Mouse (Mus musculus) heart, adult 2 months (tissue): ENCODE data around the gene Fam71e1. TPM values are rescaled to one million over a fixed set of nuclear protein-coding genes. Genes with fewer than 3 reads are reported as not detected.
A peak's percentile ranks its signal among the peaks of the same experiment; 100 is the strongest.

ENCODE experiments used
- DNase-seq, 2 experiments: peaks; one replicate each; pipeline ENCODE4 v3.0.0; 2021
- H3K27ac ChIP-seq: fragments of 200-600 bp; 2 replicates; pipeline ENCODE4 v1.8.1; 2022
- H3K27me3 ChIP-seq: fragments of 200-500 bp; 2 replicates; pipeline ENCODE4 v1.6.1; 2012; ENCODE audit warnings: mild to moderate bottlenecking, low read length, inconsistent platforms, mixed read lengths; ENCODE audit not compliant: control insufficient read depth, insufficient read depth
- H3K36me3 ChIP-seq: fragments of 200-500 bp; 2 replicates; pipeline ENCODE4 v1.6.1; 2012; ENCODE audit warnings: low read length, inconsistent platforms; ENCODE audit not compliant: control insufficient read depth, insufficient read depth
- H3K4me1 ChIP-seq: fragments of 200-500 bp; 2 replicates; pipeline ENCODE4 v1.6.1; 2011; ENCODE audit warnings: low read length; ENCODE audit not compliant: control insufficient read depth, insufficient read depth
- H3K4me3 ChIP-seq: fragments of 200-600 bp; 2 replicates; pipeline ENCODE4 v1.8.1; 2022
- H3K79me2 ChIP-seq: fragments of 200-500 bp; replicated peaks from 2 replicates; pipeline ENCODE4 v1.6.1; 2012; ENCODE audit warnings: mild to moderate bottlenecking, inconsistent platforms, low read length, moderate library complexity, mixed read lengths; ENCODE audit not compliant: control insufficient read depth, insufficient read depth
- H3K9ac ChIP-seq: fragments of 200-500 bp; 2 replicates; pipeline ENCODE4 v1.6.1; 2012; ENCODE audit warnings: low read depth, mild to moderate bottlenecking, control low read depth, inconsistent platforms, low read length, mixed read lengths
- CTCF ChIP-seq: fragments of 200-600 bp; IDR thresholded peaks from 2 replicates; pipeline ENCODE4 v1.8.1; 2022; ENCODE audit warnings: antibody characterized with exemption, mild to moderate bottlenecking, moderate library complexity
- EP300 ChIP-seq: fragments of 200-500 bp; IDR thresholded peaks from 2 replicates; pipeline ENCODE4 v1.6.1; 2011; ENCODE audit warnings: low read depth, low read length, control low read depth; ENCODE audit not compliant: insufficient read depth
- POLR2A ChIP-seq: fragments of 200-500 bp; IDR thresholded peaks from 2 replicates; pipeline ENCODE4 v1.6.1; 2011; ENCODE audit warnings: mild to moderate bottlenecking, low read depth, low read length, control low read depth; ENCODE audit not compliant: insufficient read depth
- WGBS: fragments of 180-500 bp; shearing (Covaris S2); methylation state at CpG from one replicate; pipeline ENCODE4 v1.1.7; 2018; 5-methylcytosine and 5-hydroxymethylcytosine counted together
- intact Hi-C: fragments of 180-260 bp; cut with DNase I; formaldehyde crosslinking; loops from one replicate; pipeline ENCODE4 v1.15.1; 2025
- polyA plus RNA-seq: library from polyadenylated mRNA; depleted of rRNA; stranded (reverse); fragments of >200 nt; gene quantifications from 2 replicates; pipeline ENCODE4 v1.2.3, GENCODE M21; 2012
- total RNA-seq, 2 experiments: library from RNA; stranded (reverse); gene quantifications; 2 replicates each; pipeline ENCODE4 v1.2.3; 2021

Fam71e1 gene
- total and polyA plus RNA-seq, 3 experiments = 2.6 to 6.4 (median 3.3) TPM

DNA sequence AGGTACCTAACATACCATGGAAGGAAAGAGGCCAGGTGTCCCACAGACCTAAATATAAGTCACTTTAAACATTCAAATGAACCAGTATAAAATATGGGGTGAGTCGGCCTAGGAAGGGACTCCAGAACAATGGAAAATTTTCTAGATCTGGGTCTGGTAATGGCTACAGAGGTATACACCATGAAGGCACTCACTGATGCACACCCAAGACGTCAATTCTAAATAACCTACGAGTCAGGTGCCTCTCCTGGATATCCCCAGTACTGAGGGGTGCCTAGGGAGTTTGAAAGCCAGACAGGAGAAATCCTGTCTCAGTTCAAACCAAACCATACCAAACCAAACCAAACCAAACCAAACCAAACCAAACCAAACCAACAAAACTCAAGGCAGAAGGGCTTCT lies 34.1 kb downstream of the Fam71e1 start:
- H3K4me3 ChIP-seq = no peak overlapping the region

GRCm38 (mm10) chr7:44531207-44531606 lies 34.8 kb downstream of the Fam71e1 start:
- 26% methylated on average over 5 of the region's 5 CpGs for WGBS
- H3K4me3 ChIP-seq = no peak overlapping the region
- H3K79me2 ChIP-seq = no peaks in the 10 kb centered on the region

More for the DNA sequence above, 34.1 kb downstream of the Fam71e1 start:
- H3K4me1 ChIP-seq = peaks cover under 1% of the 10 kb centered on the region
- no peaks in the 10 kb centered on the region for H3K36me3 ChIP-seq
- H3K27me3 ChIP-seq = no peaks in the 10 kb centered on the region
- DNase-seq = no peak
- no peaks in the 10 kb centered on the region for H3K79me2 ChIP-seq
- intact Hi-C loops = no loop called here
- 79% methylated on average over 3 of the region's 3 CpGs for WGBS
- TF ChIP-seq CTCF = no peak
- no peak for TF ChIP-seq EP300
- no peak for TF ChIP-seq POLR2A
- H3K27ac ChIP-seq = no peak overlapping the region
- H3K9ac ChIP-seq = no peak overlapping the region

DNA sequence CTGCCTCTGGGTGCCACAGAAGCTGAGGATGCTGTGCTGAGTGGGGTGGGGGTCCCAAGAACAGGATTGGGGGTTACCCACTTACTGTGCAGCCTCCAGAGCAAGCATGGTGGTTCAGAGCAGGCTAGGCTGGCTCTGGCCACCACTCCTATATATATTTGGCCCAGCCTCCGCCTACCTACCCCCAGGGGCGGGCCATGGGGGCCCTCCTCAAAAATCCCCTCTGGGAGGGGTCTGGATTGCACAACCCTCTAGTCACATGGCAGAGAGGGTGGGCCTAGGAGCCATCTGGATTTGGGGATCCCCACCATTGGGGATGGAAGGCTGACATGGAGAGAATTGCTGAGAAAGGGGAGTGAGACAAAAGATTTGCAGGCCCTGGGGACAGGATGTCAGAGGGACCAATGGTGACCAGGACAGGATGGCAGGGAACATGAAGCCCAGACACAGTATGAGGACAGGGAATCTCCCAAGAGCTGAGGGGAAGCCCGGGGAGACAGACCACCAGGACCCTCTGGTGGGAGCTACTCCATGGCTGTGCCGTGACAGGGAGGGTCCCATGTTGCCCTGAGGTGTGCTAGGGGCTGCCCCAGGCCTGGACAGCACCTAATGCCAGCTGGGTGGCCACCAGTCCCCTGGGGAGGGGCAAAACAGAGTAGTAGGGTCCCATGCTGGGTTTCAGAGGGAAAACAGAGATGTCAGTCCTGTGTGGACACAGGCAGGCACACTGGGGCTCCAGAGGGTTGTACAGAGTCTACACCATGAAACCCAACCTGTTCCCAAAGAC lies 35.8 kb downstream of the Fam71e1 start, which contains the start of gene Spib:
Gene Spib (minus strand): TSS at position 126 of the 787 bp plus-strand sequence.
- no peak within 1 kb of the TSS for H3K27ac ChIP-seq
- no peaks in the 10 kb centered on the region for H3K36me3 ChIP-seq
- no peaks in the 10 kb centered on the region for H3K79me2 ChIP-seq
- H3K4me1 ChIP-seq = no peaks in the 10 kb centered on the region
- intact Hi-C loops = no loop called here
- TF ChIP-seq EP300 (no peak), CTCF (no peak), POLR2A (no peak)
- no peak for DNase-seq
- H3K27me3 ChIP-seq = no peaks in the 10 kb centered on the region
- 77% methylated on average over 4 of the region's 4 CpGs for WGBS
- no peak within 1 kb of the TSS for H3K9ac ChIP-seq
- no peak within 1 kb of the TSS for H3K4me3 ChIP-seq

More at GRCm38 (mm10) chr7:44531207-44531606, 34.8 kb downstream of the Fam71e1 start:
- DNase-seq = no peak
- Histone ChIP-seq H3K27ac (no peak overlapping the region), H3K9ac (no peak overlapping the region), H3K36me3 (no peaks in the 10 kb centered on the region), H3K4me1 (no peaks in the 10 kb centered on the region), H3K27me3 (no peaks in the 10 kb centered on the region)
- no peak for TF ChIP-seq EP300
- no peak for TF ChIP-seq POLR2A
- TF ChIP-seq CTCF = no peak
- intact Hi-C loops = no loop called here

DNA sequence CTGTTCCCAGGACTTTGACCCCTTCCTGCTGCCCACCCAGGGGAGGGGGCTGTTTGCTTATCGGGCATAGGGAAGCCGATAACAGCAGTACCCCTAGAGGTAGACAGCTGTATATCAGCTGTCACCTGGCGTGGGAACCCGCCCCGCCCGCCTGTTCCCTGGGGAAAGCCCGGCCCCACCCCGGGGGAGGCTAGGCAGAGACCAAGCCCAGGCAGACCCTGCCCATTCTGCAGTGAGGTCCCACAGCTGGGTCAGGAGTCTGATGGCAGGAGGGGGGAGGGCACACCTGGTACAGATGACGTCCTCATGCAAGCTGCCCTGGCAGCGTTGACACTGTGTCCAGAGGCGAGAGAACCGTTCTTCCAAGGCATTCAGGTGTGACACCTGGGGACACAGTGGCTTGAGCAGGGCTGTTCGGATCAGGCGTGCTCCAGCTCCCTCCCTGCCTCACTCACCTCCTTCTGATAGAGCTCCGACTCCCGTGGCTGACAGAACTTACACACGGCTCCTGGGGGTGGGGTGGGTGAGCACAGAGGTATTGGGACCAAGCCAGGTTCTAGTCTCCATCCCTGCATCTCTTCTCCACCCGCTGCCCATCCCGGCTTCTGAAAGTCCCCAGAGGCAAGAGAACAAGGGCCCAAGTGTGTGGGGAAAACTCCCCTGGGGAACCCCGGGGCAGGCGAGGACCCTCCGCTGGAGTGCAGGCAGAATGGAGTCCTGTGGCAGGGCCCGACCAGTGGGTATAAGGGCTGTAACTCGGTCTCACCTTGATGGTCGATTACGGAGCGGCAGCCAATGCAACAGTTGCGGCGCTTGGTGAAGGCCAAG lies 36.8 kb downstream of the Fam71e1 start:
- WGBS = 90% methylated on average over 29 of the region's 29 CpGs
- Histone ChIP-seq H3K79me2 (no peaks in the 10 kb centered on the region), H3K27ac (no peak overlapping the region), H3K4me1 (no peaks in the 10 kb centered on the region), H3K36me3 (no peaks in the 10 kb centered on the region), H3K4me3 (no peak overlapping the region), H3K9ac (no peak overlapping the region), H3K27me3 (no peaks in the 10 kb centered on the region)
- intact Hi-C loops = no loop called here
- DNase-seq = no peak
- TF ChIP-seq POLR2A (no peak), EP300 (no peak), CTCF (no peak)

DNA sequence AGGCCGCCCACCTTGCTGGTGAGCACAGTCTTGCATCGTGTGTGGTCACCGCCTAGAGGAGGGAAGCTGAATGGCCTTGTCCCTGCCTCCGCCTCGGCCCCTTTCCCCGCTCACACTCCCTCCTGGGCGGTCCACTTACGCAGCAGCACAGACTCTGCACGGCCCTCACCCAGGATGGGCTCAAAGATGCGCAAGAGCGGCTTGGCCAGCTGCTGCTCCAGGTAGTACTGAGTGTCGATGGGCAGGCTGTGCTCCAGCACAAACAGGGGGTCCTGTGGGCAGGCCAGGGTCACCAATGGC lies 37.3 kb downstream of the Fam71e1 start:
- H3K9ac ChIP-seq = no peak overlapping the region
- no peaks in the 10 kb centered on the region for H3K27me3 ChIP-seq
- H3K27ac ChIP-seq = no peak overlapping the region
- H3K4me3 ChIP-seq = no peak overlapping the region
- WGBS = 89% methylated on average over 12 of the region's 12 CpGs
- no peaks in the 10 kb centered on the region for H3K36me3 ChIP-seq
- no peaks in the 10 kb centered on the region for H3K79me2 ChIP-seq
- no peak for DNase-seq
- no peaks in the 10 kb centered on the region for H3K4me1 ChIP-seq
- intact Hi-C loops = no loop called here
- no peak for TF ChIP-seq POLR2A
- TF ChIP-seq CTCF = no peak

- Histone ChIP-seq H3K4me1 (no peaks in the 10 kb centered on the region), H3K79me2 (no peaks in the 10 kb centered on the region), H3K27me3 (no peaks in the 10 kb centered on the region), H3K4me3 (no peak overlapping the region), H3K36me3 (no peaks in the 10 kb centered on the region), H3K9ac (no peak overlapping the region), H3K27ac (no peak overlapping the region)
- TF ChIP-seq EP300 = no peak
- no peak for TF ChIP-seq POLR2A
- no peak for TF ChIP-seq CTCF
- intact Hi-C loops = no loop called here
- WGBS = 85% methylated on average over 13 of the region's 13 CpGs
- peak in 1 of 2 experiments; percentile 56 for DNase-seq
Observed at GRCm38 (mm10) chr7:44534242-44534641, 37.9 kb downstream of the Fam71e1 start.
